Mouse (Mus musculus) neural tube, embryonic 15.5 days (tissue): Measurements from ENCODE around the gene Tut4. TPM values are rescaled to one million over a fixed set of nuclear protein-coding genes. Genes with fewer than 3 reads are reported as not detected.
A peak's percentile ranks its signal among the peaks of the same experiment; 100 is the strongest.

Experiments
- ATAC-seq: fragments of 200-750 bp; cut with Nextera tagmentation; 2 replicates; pipeline ENCODE4 v1.8.0; 2017; ENCODE audit warnings: mild to moderate bottlenecking, moderate TSS enrichment, moderate library complexity; ENCODE audit not compliant: low FRiP score
- H3K27ac ChIP-seq: fragments of 300-500 bp; sonication (generic); replicated peaks from 2 replicates; pipeline ENCODE4 v1.5.1; 2015; ENCODE audit warnings: mild to moderate bottlenecking, inconsistent platforms
- H3K27me3 ChIP-seq: fragments of 300-500 bp; sonication (generic); replicated peaks from 2 replicates; pipeline ENCODE4 v1.6.1; 2015; ENCODE audit warnings: inconsistent platforms
- H3K36me3 ChIP-seq: fragments of 300-500 bp; sonication (generic); 2 replicates; pipeline ENCODE4 v1.6.1; 2015; ENCODE audit warnings: inconsistent platforms
- H3K4me1 ChIP-seq: fragments of 300-500 bp; sonication (generic); 2 replicates; pipeline ENCODE4 v1.6.1; 2015; ENCODE audit warnings: inconsistent platforms
- H3K4me2 ChIP-seq: fragments of 300-500 bp; sonication (generic); 2 replicates; pipeline ENCODE4 v1.6.1; 2015; ENCODE audit warnings: inconsistent platforms, mild to moderate bottlenecking, moderate library complexity
- H3K4me3 ChIP-seq: fragments of 300-500 bp; sonication (generic); replicated peaks from 2 replicates; pipeline ENCODE4 v1.5.1; 2015; ENCODE audit warnings: mild to moderate bottlenecking, inconsistent platforms
- H3K9ac ChIP-seq: fragments of 300-500 bp; sonication (generic); replicated peaks from 2 replicates; pipeline ENCODE4 v1.6.1; 2015; ENCODE audit warnings: mild to moderate bottlenecking, inconsistent platforms
- H3K9me3 ChIP-seq: fragments of 300-500 bp; sonication (generic); replicated peaks from 2 replicates; pipeline ENCODE4 v1.6.1; 2016; ENCODE audit warnings: inconsistent platforms
- WGBS: fragments of 180-500 bp; shearing (Covaris S2); methylation state at CpG from one replicate; pipeline ENCODE4 v1.1.7; 2015; ENCODE audit warnings: mixed read lengths; 5-methylcytosine and 5-hydroxymethylcytosine counted together
- polyA plus RNA-seq: library from polyadenylated mRNA; unstranded; fragments of >200 nt; fragmentation: Nextera tagmentation; extraction: Ambion mirVana; gene quantifications from 2 replicates; pipeline ENCODE4 v1.2.1, GENCODE M21; 2015

Gene Tut4
- 49.4 and 52.0 TPM in 2 replicates for polyA plus RNA-seq

DNA sequence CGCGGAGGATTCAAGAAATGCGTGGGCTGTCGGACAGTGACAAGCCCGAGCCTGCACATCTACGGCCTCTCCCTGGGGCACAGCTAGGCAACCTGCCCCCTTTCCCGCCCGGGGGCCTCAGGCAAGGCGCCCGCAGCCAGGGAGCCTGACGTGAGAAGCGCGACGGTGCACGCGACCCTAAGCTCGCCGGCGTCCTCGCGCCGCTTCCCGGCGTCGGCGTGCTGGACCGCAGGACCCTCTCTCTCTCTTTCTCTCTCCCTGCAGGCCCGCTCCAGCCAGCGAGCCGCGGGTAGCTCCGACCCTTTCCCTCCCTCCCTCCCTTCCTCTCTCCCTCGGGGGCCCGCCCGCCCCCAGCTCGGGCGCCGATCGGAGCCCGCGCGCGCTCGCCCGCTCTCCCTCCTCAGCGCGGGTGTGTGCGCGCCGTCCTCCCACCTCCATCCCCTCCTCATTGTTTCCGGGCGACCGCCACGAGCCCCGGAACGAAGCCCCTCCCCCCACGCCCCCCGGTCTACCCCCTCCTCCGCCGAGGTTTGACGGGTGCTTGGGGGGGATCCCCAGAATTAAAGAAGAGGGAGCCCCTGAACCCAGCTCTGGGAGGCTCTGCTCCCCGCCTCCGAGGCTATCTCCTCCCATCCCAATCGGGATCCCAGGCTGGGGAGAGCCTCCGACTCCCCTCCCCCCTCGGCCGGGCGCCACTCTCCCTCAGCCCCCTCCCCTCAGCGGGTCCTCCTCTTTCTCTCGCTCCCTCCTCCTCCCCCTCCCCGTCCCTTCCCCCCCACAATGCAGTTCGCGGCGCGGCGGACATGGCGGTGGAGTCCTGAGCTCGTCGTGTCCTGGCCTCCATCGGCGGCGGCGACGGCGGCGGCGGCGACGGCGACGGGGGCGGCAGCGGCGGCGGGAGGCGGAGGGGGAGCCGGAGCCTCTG, at the start of gene Tut4:
Gene Tut4, plus strand, starts transcription at position 196 of the 925 bp plus-strand sequence.
- ATAC-seq, result peak; percentile 93
- Histone ChIP-seq H3K27ac (peak within 1 kb of the TSS; percentile 99), H3K4me2 (peak within 1 kb of the TSS; percentile 66), H3K36me3 (no peaks in the 10 kb centered on the region), H3K9ac (peak within 1 kb of the TSS; percentile 96), H3K4me1 (peaks cover 18% of the 10 kb centered on the region), H3K4me3 (peak within 1 kb of the TSS; percentile 70), H3K27me3 (no peaks in the 10 kb centered on the region), H3K9me3 (no peaks in the 10 kb centered on the region)
- under 1% methylated on average over 80 of the region's 97 CpGs for WGBS

DNA sequence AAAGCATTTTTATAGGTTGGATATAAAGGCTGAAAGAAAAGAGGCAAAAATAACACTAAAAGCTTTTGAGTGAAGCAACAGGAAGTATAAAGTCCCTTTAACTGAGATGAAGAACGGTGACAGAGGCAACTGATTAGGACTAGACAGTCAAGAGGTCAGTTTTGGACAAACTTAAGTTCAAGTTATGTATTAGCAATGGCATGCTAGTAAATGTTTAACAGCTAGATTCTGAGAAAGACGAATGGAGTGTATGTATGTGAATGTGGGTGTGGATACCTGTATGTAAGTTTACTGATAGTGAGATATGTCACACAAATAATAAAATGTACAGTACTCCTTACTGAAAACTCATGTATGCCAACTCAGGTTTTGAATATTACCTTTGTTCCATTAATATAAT, 34.6 kb upstream of the Tut4 start:
- no peaks in the 10 kb centered on the region for H3K27me3 ChIP-seq
- no peaks in the 10 kb centered on the region for H3K4me1 ChIP-seq
- H3K9me3 ChIP-seq, result no peaks in the 10 kb centered on the region
- H3K4me2 ChIP-seq, result no peak overlapping the region
- H3K4me3 ChIP-seq, result no peak overlapping the region
- H3K9ac ChIP-seq, result no peak overlapping the region
- WGBS, result 94% methylated on average over 2 of the region's 2 CpGs
- ATAC-seq, result no peak
- no peaks in the 10 kb centered on the region for H3K36me3 ChIP-seq
- no peak overlapping the region for H3K27ac ChIP-seq

DNA sequence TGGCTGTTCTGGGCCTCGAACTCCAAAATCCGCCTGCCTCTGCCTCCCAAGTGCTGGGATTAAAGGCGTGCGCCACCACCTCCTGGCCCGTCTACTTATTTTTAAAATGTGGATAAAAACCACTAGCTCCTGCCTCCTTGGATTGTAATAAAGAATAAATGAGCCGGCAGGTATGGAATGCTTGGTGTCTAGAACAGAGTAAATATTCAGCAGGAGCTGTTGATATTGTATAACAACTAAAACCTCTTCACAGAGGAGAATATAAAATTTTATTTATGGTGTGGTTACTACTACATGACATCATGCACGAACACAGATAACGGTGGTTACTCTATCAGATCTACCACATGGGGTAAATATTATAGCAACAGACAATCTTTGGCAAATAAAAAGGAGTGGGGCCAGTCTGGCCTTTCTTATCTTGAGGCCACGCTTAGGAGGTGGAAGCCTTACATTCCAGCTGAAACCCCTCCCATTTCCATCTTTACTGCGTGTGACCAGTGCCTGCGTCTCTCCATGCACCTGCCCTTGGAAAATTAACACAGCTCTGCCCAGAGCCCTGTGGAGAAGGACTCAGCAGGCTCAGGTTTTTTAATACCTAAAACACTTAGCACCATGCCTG, 31.4 kb upstream of the Tut4 start:
- ATAC-seq, result no peak

DNA sequence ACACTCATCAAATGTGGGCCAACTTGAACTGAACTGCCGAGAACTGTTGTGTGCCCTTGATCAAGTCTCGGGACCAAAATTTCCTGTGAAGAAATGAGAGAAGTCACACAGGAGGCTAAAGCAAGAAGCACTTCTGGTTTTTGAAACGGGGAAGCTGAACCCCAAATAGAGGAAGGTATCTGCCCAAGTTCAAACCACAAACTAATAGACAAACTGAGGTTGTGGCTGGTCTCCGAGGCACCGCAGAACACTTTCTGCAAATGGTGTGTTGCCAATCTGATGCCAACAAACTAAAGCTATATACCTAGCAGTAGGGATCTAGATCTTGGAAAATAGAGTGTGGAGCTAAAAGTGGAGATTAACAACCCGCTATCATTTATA, 30.9 kb upstream of the Tut4 start:
- H3K27ac ChIP-seq, result no peak overlapping the region
- no peak overlapping the region for H3K4me3 ChIP-seq
- no peaks in the 10 kb centered on the region for H3K27me3 ChIP-seq
- H3K4me1 ChIP-seq, result peaks cover 14% of the 10 kb centered on the region
- no peak overlapping the region for H3K4me2 ChIP-seq
- no peaks in the 10 kb centered on the region for H3K36me3 ChIP-seq
- H3K9ac ChIP-seq, result no peak overlapping the region
- H3K9me3 ChIP-seq, result no peaks in the 10 kb centered on the region
- ATAC-seq, result no peak
- WGBS, result 83% methylated on average over 6 of the region's 6 CpGs

More for the DNA sequence above, 31.4 kb upstream of the Tut4 start:
- H3K4me3 ChIP-seq, result no peak overlapping the region
- H3K27ac ChIP-seq, result no peak overlapping the region
- no peaks in the 10 kb centered on the region for H3K27me3 ChIP-seq
- H3K9ac ChIP-seq, result no peak overlapping the region
- H3K4me2 ChIP-seq, result no peak overlapping the region
- WGBS, result 79% methylated on average over 11 of the region's 11 CpGs
- H3K9me3 ChIP-seq, result no peaks in the 10 kb centered on the region
- H3K36me3 ChIP-seq, result no peaks in the 10 kb centered on the region
- H3K4me1 ChIP-seq, result peaks cover 12% of the 10 kb centered on the region

DNA sequence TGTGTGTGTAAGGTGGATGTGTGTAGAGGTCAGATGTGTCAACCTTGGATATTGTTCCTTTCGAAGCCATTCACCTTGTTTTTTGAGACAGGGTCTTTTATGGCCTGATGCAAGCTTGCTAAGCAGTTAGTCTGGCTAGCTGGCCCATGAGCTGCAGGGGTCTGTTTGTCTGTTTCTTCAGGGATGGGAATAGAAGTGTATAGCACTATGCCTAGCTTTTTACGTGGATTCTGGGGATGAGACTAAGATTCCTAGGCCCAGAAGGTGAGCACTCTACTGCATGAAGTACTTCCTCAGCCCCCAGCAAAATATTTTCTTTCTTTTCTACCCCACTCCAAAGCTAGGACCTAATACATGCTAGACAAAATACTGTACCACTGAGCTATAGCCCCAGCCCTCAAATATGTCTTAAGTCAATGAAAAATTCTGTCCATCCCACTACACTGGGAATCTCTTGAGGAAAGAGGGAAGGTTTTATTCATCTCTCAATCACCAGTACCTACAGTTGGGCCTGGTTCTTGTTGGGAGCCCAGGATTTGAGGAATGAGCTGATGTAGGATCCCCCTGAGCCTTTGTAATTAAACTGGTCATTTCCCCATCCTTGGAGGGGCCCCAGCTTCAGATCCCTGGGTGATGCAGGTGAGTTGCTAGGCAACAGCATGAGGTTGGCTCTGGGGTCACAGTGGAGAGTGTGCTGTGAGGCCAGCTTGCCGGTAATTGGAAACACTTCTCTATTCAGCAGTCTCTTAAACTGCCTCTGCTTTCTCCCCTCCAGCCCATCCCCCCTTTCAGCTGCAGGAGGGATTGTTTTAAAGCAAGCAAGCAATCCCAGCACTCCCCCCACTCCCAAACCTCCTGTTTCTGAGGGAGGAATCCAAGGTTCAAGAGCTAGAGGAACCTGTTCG, 28.3 kb upstream of the Tut4 start:
- Histone ChIP-seq H3K4me1 (peaks cover 17% of the 10 kb centered on the region), H3K9me3 (no peaks in the 10 kb centered on the region), H3K27ac (peak overlapping the region; percentile 49), H3K4me2 (no peak overlapping the region), H3K27me3 (no peaks in the 10 kb centered on the region), H3K36me3 (no peaks in the 10 kb centered on the region), H3K4me3 (no peak overlapping the region), H3K9ac (no peak overlapping the region)
- ATAC-seq, result peak; percentile 82
- WGBS, result 19% methylated on average over 4 of the region's 4 CpGs

DNA sequence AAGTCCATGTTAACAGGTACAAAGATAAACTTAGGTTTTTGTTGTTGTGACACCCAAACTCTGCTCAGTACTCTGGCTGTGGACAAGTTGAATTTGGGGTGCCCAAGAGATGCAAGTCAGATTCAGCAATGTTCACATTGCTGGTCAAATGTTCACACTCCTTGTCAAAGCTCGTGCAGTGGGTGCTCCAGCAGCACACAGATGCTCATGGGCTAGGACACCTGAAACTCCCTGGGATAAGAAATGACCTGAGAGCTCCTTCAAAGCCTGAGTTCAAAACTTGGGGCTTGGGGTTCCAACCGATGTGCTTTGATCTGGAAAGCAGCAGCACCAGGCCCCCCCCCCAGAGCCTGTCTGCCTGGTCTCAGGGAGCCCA, 27.7 kb upstream of the Tut4 start:
- Histone ChIP-seq H3K4me2 (no peak overlapping the region), H3K27ac (no peak overlapping the region), H3K36me3 (no peaks in the 10 kb centered on the region), H3K27me3 (no peaks in the 10 kb centered on the region), H3K9ac (no peak overlapping the region), H3K9me3 (no peaks in the 10 kb centered on the region), H3K4me3 (no peak overlapping the region), H3K4me1 (peaks cover 17% of the 10 kb centered on the region)
- no peak for ATAC-seq
- 16% methylated on average over 2 of the region's 2 CpGs for WGBS

DNA sequence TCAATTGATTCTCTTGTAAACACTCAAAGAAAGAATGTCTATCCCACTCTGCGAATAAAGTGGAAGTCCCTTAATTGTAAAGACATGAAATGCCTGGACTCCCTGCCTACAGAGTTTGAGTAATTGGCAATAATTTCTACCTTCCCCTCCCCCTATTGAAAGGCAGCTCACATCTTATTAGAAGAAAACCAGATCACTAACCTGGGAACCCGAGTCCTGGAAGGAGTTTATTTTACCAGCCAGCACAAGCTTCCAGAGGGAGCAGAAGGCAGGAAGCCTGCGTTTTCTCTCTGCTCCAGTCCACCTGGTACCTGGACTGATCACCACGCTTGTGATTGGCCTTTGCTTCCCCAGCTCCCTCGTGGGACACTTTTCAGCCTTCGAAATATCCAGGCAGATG, 25.9 kb upstream of the Tut4 start:
- H3K27ac ChIP-seq, result no peak overlapping the region
- ATAC-seq, result no peak
- 14% methylated on average over 6 of the region's 6 CpGs for WGBS

DNA sequence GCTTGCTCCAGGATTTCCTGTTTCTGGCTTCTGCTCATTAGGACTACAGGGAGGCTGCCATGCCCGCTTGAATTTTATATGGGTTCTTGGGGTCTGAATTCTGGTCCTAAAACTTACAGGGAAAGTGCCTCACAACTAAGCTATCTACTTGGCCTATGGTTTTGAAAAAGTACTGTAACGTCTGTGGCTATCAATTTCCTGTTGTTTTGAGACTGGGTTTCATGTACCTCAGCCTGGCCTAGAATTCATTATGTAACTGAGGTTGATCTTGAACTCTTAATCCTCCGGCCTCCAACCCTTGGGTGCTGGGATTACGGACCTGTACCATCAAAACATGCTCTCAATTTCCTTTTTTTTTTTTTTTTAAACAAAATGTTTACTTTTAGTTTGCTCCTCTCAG, 25.0 kb upstream of the Tut4 start:
- Histone ChIP-seq H3K36me3 (no peaks in the 10 kb centered on the region), H3K4me2 (no peak overlapping the region), H3K9ac (no peak overlapping the region), H3K9me3 (no peaks in the 10 kb centered on the region), H3K27me3 (no peaks in the 10 kb centered on the region), H3K27ac (no peak overlapping the region), H3K4me1 (peaks cover 17% of the 10 kb centered on the region), H3K4me3 (no peak overlapping the region)
- WGBS, result 78% methylated on average over 4 of the region's 4 CpGs
- no peak for ATAC-seq

More for the DNA sequence above, 25.9 kb upstream of the Tut4 start:
- peaks cover 17% of the 10 kb centered on the region for H3K4me1 ChIP-seq
- no peak overlapping the region for H3K4me3 ChIP-seq
- no peaks in the 10 kb centered on the region for H3K9me3 ChIP-seq
- H3K36me3 ChIP-seq, result no peaks in the 10 kb centered on the region
- no peak overlapping the region for H3K4me2 ChIP-seq
- H3K9ac ChIP-seq, result no peak overlapping the region
- no peaks in the 10 kb centered on the region for H3K27me3 ChIP-seq

DNA sequence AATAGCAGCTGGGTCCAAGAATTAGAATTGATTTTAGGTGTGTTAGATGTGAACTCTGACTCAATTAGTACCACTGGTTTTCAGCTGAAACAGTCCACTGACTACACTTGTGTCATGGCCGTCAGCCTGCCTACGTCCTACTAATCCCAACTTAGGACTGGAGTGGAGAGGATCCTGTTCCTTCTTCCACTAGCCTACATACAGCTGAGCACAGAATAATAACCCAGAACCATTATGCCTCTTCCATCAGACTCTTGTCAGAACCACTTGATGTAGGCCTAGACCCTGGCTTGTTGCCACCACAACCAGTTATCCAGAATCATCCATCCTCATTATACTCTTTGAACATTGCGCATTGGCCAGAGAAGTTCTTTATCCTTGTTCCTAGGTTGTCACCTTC, 24.4 kb upstream of the Tut4 start:
- no peak for ATAC-seq
- Histone ChIP-seq H3K4me1 (peaks cover 17% of the 10 kb centered on the region), H3K4me3 (no peak overlapping the region), H3K27ac (no peak overlapping the region), H3K4me2 (no peak overlapping the region), H3K9me3 (no peaks in the 10 kb centered on the region), H3K27me3 (no peaks in the 10 kb centered on the region), H3K36me3 (no peaks in the 10 kb centered on the region), H3K9ac (no peak overlapping the region)
- WGBS, result 93% methylated on average over 3 of the region's 3 CpGs

DNA sequence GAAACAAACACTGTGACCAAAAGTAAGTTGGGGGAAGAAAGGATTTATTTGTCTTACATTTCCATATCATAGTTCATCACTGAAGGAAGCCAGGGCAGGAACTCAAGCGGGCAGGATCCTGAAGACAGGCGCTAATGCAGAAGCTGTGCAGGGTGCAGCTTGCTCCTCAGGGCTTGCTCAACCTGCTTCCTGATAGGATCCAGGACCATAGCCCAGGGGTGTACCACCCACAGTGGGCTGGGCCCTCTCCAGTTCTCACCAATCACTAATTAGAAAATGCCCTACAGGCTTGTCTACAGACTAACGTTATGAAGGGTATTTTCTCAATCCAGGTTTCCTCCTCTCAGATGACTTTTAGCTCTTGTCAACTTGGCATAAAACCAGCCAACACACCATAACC, 23.6 kb upstream of the Tut4 start:
- Histone ChIP-seq H3K4me3 (no peak overlapping the region), H3K4me2 (no peak overlapping the region), H3K27ac (no peak overlapping the region), H3K9me3 (no peaks in the 10 kb centered on the region), H3K36me3 (no peaks in the 10 kb centered on the region), H3K9ac (no peak overlapping the region), H3K27me3 (no peaks in the 10 kb centered on the region), H3K4me1 (peaks cover 15% of the 10 kb centered on the region)
- ATAC-seq, result no peak
- WGBS, result 74% methylated on average over 3 of the region's 3 CpGs

DNA sequence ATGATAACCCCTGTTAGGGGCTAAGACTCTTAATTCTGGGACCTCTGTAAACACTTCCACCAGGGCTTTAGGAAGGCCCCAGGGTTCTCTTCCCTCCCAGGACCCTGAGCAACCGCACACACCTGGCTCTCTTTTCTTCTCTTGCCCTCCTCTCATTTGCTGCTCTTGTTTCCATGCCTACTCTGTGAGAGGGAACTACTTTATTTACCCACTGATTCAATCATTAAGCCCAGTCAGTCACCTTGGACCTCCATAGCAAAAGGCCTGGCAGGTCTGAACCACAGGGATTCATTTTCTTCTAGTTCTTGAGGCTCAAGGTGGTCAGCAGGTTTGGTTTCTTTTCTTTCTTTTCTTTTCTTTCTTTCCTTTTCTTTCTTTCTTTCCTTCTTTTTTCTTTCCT, 23.0 kb upstream of the Tut4 start:
- Histone ChIP-seq H3K27ac (no peak overlapping the region), H3K27me3 (no peaks in the 10 kb centered on the region), H3K4me3 (no peak overlapping the region), H3K4me1 (peaks cover 10% of the 10 kb centered on the region), H3K4me2 (no peak overlapping the region), H3K36me3 (no peaks in the 10 kb centered on the region), H3K9ac (no peak overlapping the region), H3K9me3 (no peaks in the 10 kb centered on the region)
- no peak for ATAC-seq
- 76% methylated on average over 1 of the region's 1 CpGs for WGBS
